ENCODE assay signal across 26 mouse cellular contexts in genomic region chr11:89550921-89551320, GRCm38 (mm10).
DNase-seq lines count a peak whose midpoint lies in the region; ATAC-seq and TF ChIP-seq lines count a peak whose summit lies in the region.
"Had no signal": no experiment of that assay in that cellular context is flagged by ENCODE, and none has a peak within 500 bp of the region (broad histone marks: within the 10 kb centered on the region; RNA-seq: fewer than 3 reads in every experiment).

No protein-coding gene starts in this region.

- no peaks in the 10 kb centered on the region; the same call in 1 of the 2 replicates for H3K4me1 ChIP-seq in forebrain, embryonic 11.5 days (replicated peaks; ENCODE audit: control insufficient read depth, insufficient read depth, low read length)
- no peaks in the 10 kb centered on the region for H3K4me1 ChIP-seq in forebrain, embryonic 14.5 days (ENCODE audit: control insufficient read depth, insufficient read depth, low read length)
- no peaks in the 10 kb centered on the region for H3K4me1 ChIP-seq in liver, postnatal 0 days (ENCODE audit: insufficient read depth)
- H3K4me1 ChIP-seq: embryonic facial prominence, embryonic 10.5 days; embryonic facial prominence, embryonic 12.5 days; forebrain, embryonic 15.5 days had no signal

- TF ChIP-seq EP300 in liver, postnatal 0 days (IDR thresholded peaks at IDR 0.05; ENCODE audit: low read depth) = no peak

- H3K9ac ChIP-seq in forebrain, embryonic 11.5 days (ENCODE audit: low read length) = no peak overlapping the region
- no peak overlapping the region for H3K9ac ChIP-seq in forebrain, embryonic 14.5 days (ENCODE audit: low read length)
- H3K9ac ChIP-seq in liver, postnatal 0 days (replicated peaks) = no peak overlapping the region
- H3K9ac ChIP-seq: embryonic facial prominence, embryonic 12.5 days; forebrain, embryonic 12.5 days; forebrain, embryonic 15.5 days; forebrain, postnatal 0 days had no signal

- no peaks in the 10 kb centered on the region for H3K36me3 ChIP-seq in forebrain, embryonic 11.5 days (ENCODE audit: control insufficient read depth, insufficient read depth, low read length)
- no peaks in the 10 kb centered on the region for H3K36me3 ChIP-seq in forebrain, embryonic 14.5 days (ENCODE audit: control insufficient read depth, insufficient read depth, low read length)
- H3K36me3 ChIP-seq in liver, postnatal 0 days (replicated peaks; ENCODE audit: insufficient read depth, low read length) = no peaks in the 10 kb centered on the region
- H3K36me3 ChIP-seq: embryonic facial prominence, embryonic 10.5 days; embryonic facial prominence, embryonic 12.5 days; forebrain, embryonic 12.5 days; forebrain, embryonic 15.5 days; G1E had no signal

- 88% methylated on average over 3 of the region's 3 CpGs for WGBS in forebrain, embryonic 11.5 days
- WGBS in forebrain, embryonic 14.5 days = 85% methylated on average over 3 of the region's 3 CpGs
- 74% methylated on average over 3 of the region's 3 CpGs for WGBS in liver, postnatal 0 days (ENCODE audit: insufficient replicate concordance)

- no peak overlapping the region for H3K27ac ChIP-seq in forebrain, embryonic 11.5 days (ENCODE audit: low read depth, low read length)
- H3K27ac ChIP-seq in forebrain, embryonic 14.5 days (ENCODE audit: low read depth, low read length) = no peak overlapping the region
- no peak overlapping the region for H3K27ac ChIP-seq in liver, postnatal 0 days (ENCODE audit: low read depth)
- H3K27ac ChIP-seq: embryonic facial prominence, embryonic 10.5 days; embryonic facial prominence, embryonic 12.5 days; forebrain, embryonic 12.5 days; forebrain, embryonic 15.5 days had no signal

- no peak for ATAC-seq in forebrain, embryonic 11.5 days (replicated peaks; ENCODE audit: low FRiP score)
- ATAC-seq in forebrain, embryonic 14.5 days = no peak
- no peak for ATAC-seq in liver, postnatal 0 days
- ATAC-seq: activated CD4-positive, CD25-positive, alpha-beta regulatory T cell, adult 4 months; CD4-positive, CD25-positive, alpha-beta regulatory T cell, adult 4 months; forebrain, embryonic 15.5 days; forebrain, postnatal 0 days; Patski had no signal

- TF ChIP-seq CTCF in liver, postnatal 0 days (IDR thresholded peaks at IDR 0.05; ENCODE audit: low read depth) = no peak

- no peak overlapping the region for H3K4me2 ChIP-seq in forebrain, embryonic 11.5 days (ENCODE audit: low read depth, low read length, severe bottlenecking)
- H3K4me2 ChIP-seq in forebrain, embryonic 14.5 days (ENCODE audit: low read length) = no peak overlapping the region
- H3K4me2 ChIP-seq in liver, postnatal 0 days (ENCODE audit: low read depth, low read length) = no peak overlapping the region
- H3K4me2 ChIP-seq: embryonic facial prominence, embryonic 12.5 days; forebrain, embryonic 12.5 days; forebrain, embryonic 15.5 days had no signal

- no peak overlapping the region for H3K4me3 ChIP-seq in forebrain, embryonic 11.5 days (ENCODE audit: low read depth, low read length)
- H3K4me3 ChIP-seq in forebrain, embryonic 14.5 days (ENCODE audit: low read depth, low read length) = no peak overlapping the region
- H3K4me3 ChIP-seq in liver, postnatal 0 days (ENCODE audit: low read depth, low read length) = no peak overlapping the region
- H3K4me3 ChIP-seq: embryonic facial prominence, embryonic 10.5 days; embryonic facial prominence, embryonic 12.5 days; forebrain, embryonic 12.5 days; forebrain, embryonic 15.5 days had no signal

- no peaks in the 10 kb centered on the region for H3K9me3 ChIP-seq in forebrain, embryonic 11.5 days (ENCODE audit: control insufficient read depth, low read length)
- no peaks in the 10 kb centered on the region for H3K9me3 ChIP-seq in forebrain, embryonic 14.5 days (replicated peaks; ENCODE audit: control insufficient read depth, low read length)
- no peaks in the 10 kb centered on the region for H3K9me3 ChIP-seq in liver, postnatal 0 days (ENCODE audit: low read length)
- H3K9me3 ChIP-seq: embryonic facial prominence, embryonic 10.5 days; embryonic facial prominence, embryonic 12.5 days; forebrain, embryonic 12.5 days; forebrain, embryonic 15.5 days had no signal

- no peaks in the 10 kb centered on the region for H3K27me3 ChIP-seq in forebrain, embryonic 11.5 days (ENCODE audit: control insufficient read depth, insufficient read depth, low read length)
- no peaks in the 10 kb centered on the region for H3K27me3 ChIP-seq in forebrain, embryonic 14.5 days (replicated peaks; ENCODE audit: control insufficient read depth, insufficient read depth, low read length)
- peaks cover 4% of the 10 kb centered on the region; the same call in 1 of the 2 replicates for H3K27me3 ChIP-seq in liver, postnatal 0 days (ENCODE audit: insufficient read depth, low read length)
- H3K27me3 ChIP-seq: CH12.LX; embryonic facial prominence, embryonic 12.5 days; forebrain, embryonic 12.5 days; forebrain, embryonic 15.5 days; Patski had no signal

- DNase-seq in forebrain, embryonic 11.5 days (ENCODE audit: low spot score) = peak; percentile 16
- DNase-seq in forebrain, embryonic 14.5 days (ENCODE audit: low spot score) = no peak
- peak; percentile 6 for DNase-seq in testis, postnatal 10 days (ENCODE audit: low spot score)
- DNase-seq in testis, postnatal 14 days (ENCODE audit: low spot score) = no peak
- peak; percentile 72 for DNase-seq in R1 (ENCODE audit: low read depth, low spot score)
- no peak for DNase-seq in left cerebral cortex, adult 9 months (ENCODE audit: low spot score in 2 of 2)
- DNase-seq in liver, postnatal 0 days = no peak
- DNase-seq: adrenal gland, adult 8-10 months; adrenal gland, postnatal 14 days; adrenal gland, postnatal 36 days; B cell, adult 2 months; cerebellum, adult 11-12 months; cerebellum, adult 2 months; cerebellum, adult 9-10 months; cerebellum, postnatal 10 days; cerebellum, postnatal 25 days; forebrain, postnatal 0 days had no signal

Comparison
In these comparisons a context has a peak if more than half of its experiments do, and no peak if none do; other contexts are left out.
1. DNase-seq: peak in forebrain, embryonic 11.5 days (single experiment), testis, postnatal 10 days (single experiment) and R1 (single experiment); none in forebrain, embryonic 14.5 days (single experiment), testis, postnatal 14 days (single experiment), left cerebral cortex, adult 9 months (0 of 2) and liver, postnatal 0 days (single experiment).